Mouse (Mus musculus) embryonic fibroblast, embryonic 13.5 days (primary cell): ENCODE data around the gene Orai3. TPM values are rescaled to one million over a fixed set of nuclear protein-coding genes. Genes with fewer than 3 reads are reported as not detected.
"Not testable (repeated sequence)": the region's sequence is repeated elsewhere in the genome, so short reads cannot be mapped to it uniquely, and the experiment has no call there.

ENCODE experiments used
- H3K27ac ChIP-seq: 2 replicates; pipeline ENCODE4 v1.5.1; 2012; ENCODE audit warnings: low read length, control low read depth, inconsistent platforms; ENCODE audit not compliant: insufficient read depth
- H3K4me1 ChIP-seq: 2 replicates; pipeline ENCODE4 v1.6.1; 2011; ENCODE audit warnings: low read length; ENCODE audit not compliant: control insufficient read depth, insufficient read depth
- H3K4me3 ChIP-seq: 2 replicates; pipeline ENCODE4 v1.5.1; 2011; ENCODE audit warnings: mild to moderate bottlenecking, control low read depth, low read length; ENCODE audit not compliant: insufficient read depth
- CTCF ChIP-seq: IDR thresholded peaks from 2 replicates; pipeline ENCODE4 v1.5.1; 2011; ENCODE audit warnings: mild to moderate bottlenecking, control low read depth, low read length, moderate library complexity, borderline replicate concordance; ENCODE audit not compliant: insufficient read depth
- POLR2A ChIP-seq: IDR thresholded peaks from 2 replicates; pipeline ENCODE4 v1.6.1; 2011; ENCODE audit warnings: low read depth, mild to moderate bottlenecking, control low read depth, low read length, moderate library complexity
- polyA plus RNA-seq: library from polyadenylated mRNA; stranded (reverse); fragments of >200 nt; gene quantifications from 2 replicates; pipeline ENCODE4 v1.2.4, GENCODE M21; 2011; ENCODE audit warnings: low read depth; ENCODE audit not compliant: missing spikeins, insufficient read length

Orai3 gene
- polyA plus RNA-seq, 1 experiment: 19.8 TPM

- no peaks in the 10 kb centered on the region; the same call in none of the 2 replicates for H3K4me1 ChIP-seq
- TF ChIP-seq POLR2A: no peak
- no peak overlapping the region for H3K4me3 ChIP-seq
- no peak overlapping the region for H3K27ac ChIP-seq
Observed at GRCm38 (mm10) chr7:127772080-127772479, 2.5 kb downstream of the Orai3 start.

- no peak overlapping the region for H3K27ac ChIP-seq
- H3K4me3 ChIP-seq: no peak overlapping the region
- H3K4me1 ChIP-seq: no peaks in the 10 kb centered on the region; the same call in none of the 2 replicates
- no peak for TF ChIP-seq CTCF
- no peak; the same call in 1 of the 2 replicates for TF ChIP-seq POLR2A
Observed at GRCm38 (mm10) chr7:127772557-127772956, 2.9 kb downstream of the Orai3 start.

GRCm38 (mm10) chr7:127773664-127774384 lies 4.2 kb downstream of the Orai3 start:
- H3K4me3 ChIP-seq: no peak overlapping the region
- no peaks in the 10 kb centered on the region; the same call in none of the 2 replicates for H3K4me1 ChIP-seq
- TF ChIP-seq CTCF (peak; percentile 64), POLR2A (no peak; the same call in none of the 2 replicates)
- no peak overlapping the region for H3K27ac ChIP-seq

GRCm38 (mm10) chr7:127775837-127776236 lies 6.2 kb downstream of the Orai3 start:
- Histone ChIP-seq H3K27ac (peak overlapping the region; percentile 98), H3K4me3 (peak overlapping the region; percentile 78)
- not testable (repeated sequence) for H3K4me1 ChIP-seq

GRCm38 (mm10) chr7:127776426-127776825 lies 6.8 kb downstream of the Orai3 start, which contains the start of gene Setd1a:
Setd1a (plus strand) TSS chr7:127776670.
- TF ChIP-seq CTCF: no peak
- peak; percentile 66 for TF ChIP-seq POLR2A
- peaks cover 2% of the 10 kb centered on the region for H3K4me1 ChIP-seq
- peak within 1 kb of the TSS; percentile 78 for H3K4me3 ChIP-seq
- peak within 1 kb of the TSS; percentile 98 for H3K27ac ChIP-seq

GRCm38 (mm10) chr7:127776878-127777473 lies 7.4 kb downstream of the Orai3 start:
- TF ChIP-seq CTCF (no peak), POLR2A (peak; percentile 76)
- peak overlapping the region; percentile 78 for H3K4me3 ChIP-seq
- peaks cover 2% of the 10 kb centered on the region for H3K4me1 ChIP-seq
- H3K27ac ChIP-seq: peak overlapping the region; percentile 98

- H3K4me1 ChIP-seq: peaks cover 2% of the 10 kb centered on the region
- TF ChIP-seq POLR2A (peak; percentile 59; the same call in 1 of the 2 replicates), CTCF (no peak)
- H3K4me3 ChIP-seq: peak overlapping the region; percentile 57
- H3K27ac ChIP-seq: peak overlapping the region; percentile 59
Observed at GRCm38 (mm10) chr7:127777474-127778266, 8.1 kb downstream of the Orai3 start.

GRCm38 (mm10) chr7:127778350-127778749 lies 8.7 kb downstream of the Orai3 start:
- Histone ChIP-seq H3K4me1 (peaks cover 2% of the 10 kb centered on the region), H3K4me3 (peak overlapping the region; percentile 57), H3K27ac (no peak overlapping the region)
- TF ChIP-seq POLR2A (no peak), CTCF (no peak)

GRCm38 (mm10) chr7:127785308-127785707 lies 15.7 kb downstream of the Orai3 start, which contains the start of gene Gm49388:
Gm49388 (plus strand) TSS chr7:127785608.
- no peak within 1 kb of the TSS for H3K4me3 ChIP-seq
- H3K27ac ChIP-seq: no peak within 1 kb of the TSS
- TF ChIP-seq POLR2A (no peak), CTCF (no peak)

More at GRCm38 (mm10) chr7:127785308-127785707, 15.7 kb downstream of the Orai3 start, which contains the start of gene Gm49388:
- H3K4me1 ChIP-seq: no peaks in the 10 kb centered on the region
